Mouse (Mus musculus) forebrain, embryonic 12.5 days (tissue): ENCODE results near the gene Morf4l1. TPM values are rescaled to one million over a fixed set of nuclear protein-coding genes. Genes with fewer than 3 reads are reported as not detected.
"Not testable (repeated sequence)": the region's sequence is repeated elsewhere in the genome, so short reads cannot be mapped to it uniquely, and the experiment has no call there.

Experiments used
- ATAC-seq: fragments of 200-750 bp; cut with Nextera tagmentation; 2 replicates; pipeline ENCODE4 v1.8.0; 2017; ENCODE audit warnings: moderate TSS enrichment; ENCODE audit not compliant: low FRiP score
- H3K27ac ChIP-seq: fragments of 300-500 bp; sonication (generic); 2 replicates; pipeline ENCODE4 v1.5.1; 2016; ENCODE audit warnings: mild to moderate bottlenecking
- H3K27me3 ChIP-seq: fragments of 300-500 bp; sonication (generic); 2 replicates; pipeline ENCODE4 v1.6.1; 2016; ENCODE audit warnings: mild to moderate bottlenecking
- H3K36me3 ChIP-seq: fragments of 300-500 bp; sonication (generic); replicated peaks from 2 replicates; pipeline ENCODE4 v1.6.1; 2016; ENCODE audit warnings: mild to moderate bottlenecking
- H3K4me1 ChIP-seq: fragments of 300-500 bp; sonication (generic); 2 replicates; pipeline ENCODE4 v1.6.1; 2016
- H3K4me2 ChIP-seq: fragments of 300-500 bp; sonication (generic); 2 replicates; pipeline ENCODE4 v1.6.1; 2016; ENCODE audit warnings: mild to moderate bottlenecking, moderate library complexity
- H3K4me3 ChIP-seq: fragments of 300-500 bp; sonication (generic); replicated peaks from 2 replicates; pipeline ENCODE4 v1.5.1; 2016; ENCODE audit warnings: mild to moderate bottlenecking
- H3K9ac ChIP-seq: fragments of 300-500 bp; sonication (generic); 2 replicates; pipeline ENCODE4 v1.6.1; 2016; ENCODE audit warnings: mild to moderate bottlenecking
- H3K9me3 ChIP-seq: fragments of 300-500 bp; sonication (generic); 2 replicates; pipeline ENCODE4 v1.6.1; 2016
- WGBS: fragments of 180-500 bp; shearing (Covaris S2); methylation state at CpG from one replicate; pipeline ENCODE4 v1.1.7; 2016; 5-methylcytosine and 5-hydroxymethylcytosine counted together
- polyA plus RNA-seq: library from polyadenylated mRNA; unstranded; fragments of >200 nt; fragmentation: Nextera tagmentation; extraction: Ambion mirVana; gene quantifications from 2 replicates; pipeline ENCODE4 v1.2.1, GENCODE M21; 2016

The Morf4l1 gene
- polyA plus RNA-seq, 1 experiment from 2014 or later, result 497 TPM

- H3K9ac ChIP-seq, result no peak overlapping the region
- WGBS, result 94% methylated on average over 5 of the region's 5 CpGs
- no peak for ATAC-seq
- H3K27ac ChIP-seq, result no peak overlapping the region
- H3K4me2 ChIP-seq, result no peak overlapping the region
- H3K36me3 ChIP-seq, result no peaks in the 10 kb centered on the region
- no peaks in the 10 kb centered on the region for H3K9me3 ChIP-seq
- no peaks in the 10 kb centered on the region for H3K4me1 ChIP-seq
- H3K4me3 ChIP-seq, result no peak overlapping the region
- no peaks in the 10 kb centered on the region for H3K27me3 ChIP-seq
Measured at GRCm38 (mm10) chr9:90076131-90076530, 38.4 kb downstream of the Morf4l1 start.

DNA sequence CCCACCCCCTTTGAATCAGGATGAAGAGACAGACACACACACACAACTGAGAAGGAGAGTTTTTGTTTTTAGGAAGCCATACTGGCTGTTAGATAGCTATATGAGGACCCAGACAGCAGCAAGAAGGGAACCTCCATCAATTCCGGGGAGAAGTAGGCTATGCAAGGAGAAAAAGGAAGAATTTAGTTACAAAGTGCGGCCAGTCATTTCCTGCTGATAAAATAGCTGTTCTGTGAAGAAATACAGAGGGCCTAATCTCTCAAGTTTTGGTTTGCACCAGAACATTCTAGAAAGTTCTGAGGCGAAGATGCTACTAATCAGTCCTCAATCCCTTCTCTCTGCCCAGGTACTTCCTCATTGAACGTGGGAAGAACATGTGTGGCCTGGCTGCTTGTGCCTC lies 39.2 kb downstream of the Morf4l1 start:
- Histone ChIP-seq H3K4me2 (no peak overlapping the region), H3K4me3 (no peak overlapping the region), H3K27ac (no peak overlapping the region), H3K36me3 (no peaks in the 10 kb centered on the region), H3K9me3 (no peaks in the 10 kb centered on the region), H3K9ac (no peak overlapping the region), H3K4me1 (no peaks in the 10 kb centered on the region), H3K27me3 (no peaks in the 10 kb centered on the region)
- no peak for ATAC-seq
- 86% methylated on average over 4 of the region's 4 CpGs for WGBS

DNA sequence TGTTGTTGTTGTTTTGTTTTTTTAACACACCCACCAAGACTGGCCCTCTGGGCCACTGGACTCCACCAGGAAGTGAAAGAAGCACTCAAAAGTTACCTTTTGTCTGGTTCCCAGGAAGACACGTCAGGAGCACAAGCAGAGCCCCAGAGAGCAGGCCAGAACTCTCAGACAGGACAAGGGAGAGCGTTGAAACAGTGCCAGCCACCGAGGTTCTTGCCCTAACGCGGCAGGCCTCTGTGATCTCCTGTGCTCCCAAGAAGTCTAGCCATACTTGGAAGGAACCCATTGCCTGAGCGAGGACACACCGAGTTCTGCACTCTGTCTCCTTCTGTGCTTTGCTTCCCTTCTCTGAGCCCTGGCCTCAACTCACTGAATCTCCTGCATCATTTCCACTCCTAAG lies 44.4 kb downstream of the Morf4l1 start:
- Histone ChIP-seq H3K4me1 (no peaks in the 10 kb centered on the region), H3K27me3 (no peaks in the 10 kb centered on the region), H3K4me2 (no peak overlapping the region), H3K36me3 (no peaks in the 10 kb centered on the region), H3K4me3 (no peak overlapping the region), H3K9me3 (no peaks in the 10 kb centered on the region), H3K27ac (no peak overlapping the region), H3K9ac (no peak overlapping the region)
- WGBS, result 82% methylated on average over 7 of the region's 7 CpGs
- no peak for ATAC-seq

- Histone ChIP-seq H3K27me3 (no peaks in the 10 kb centered on the region), H3K4me2 (no peak overlapping the region), H3K9me3 (no peaks in the 10 kb centered on the region), H3K9ac (no peak overlapping the region), H3K36me3 (no peaks in the 10 kb centered on the region), H3K4me3 (no peak overlapping the region), H3K27ac (no peak overlapping the region), H3K4me1 (no peaks in the 10 kb centered on the region)
- no peak for ATAC-seq
- 84% methylated on average over 7 of the region's 7 CpGs for WGBS
Measured at GRCm38 (mm10) chr9:90069485-90069884, 45.1 kb downstream of the Morf4l1 start.

GRCm38 (mm10) chr9:90068786-90069185 lies 45.8 kb downstream of the Morf4l1 start:
- ATAC-seq, result no peak
- Histone ChIP-seq H3K4me2 (no peak overlapping the region), H3K36me3 (no peaks in the 10 kb centered on the region), H3K4me1 (no peaks in the 10 kb centered on the region), H3K9me3 (no peaks in the 10 kb centered on the region), H3K4me3 (no peak overlapping the region), H3K27me3 (no peaks in the 10 kb centered on the region), H3K27ac (no peak overlapping the region), H3K9ac (no peak overlapping the region)
- 87% methylated on average over 6 of the region's 6 CpGs for WGBS

DNA sequence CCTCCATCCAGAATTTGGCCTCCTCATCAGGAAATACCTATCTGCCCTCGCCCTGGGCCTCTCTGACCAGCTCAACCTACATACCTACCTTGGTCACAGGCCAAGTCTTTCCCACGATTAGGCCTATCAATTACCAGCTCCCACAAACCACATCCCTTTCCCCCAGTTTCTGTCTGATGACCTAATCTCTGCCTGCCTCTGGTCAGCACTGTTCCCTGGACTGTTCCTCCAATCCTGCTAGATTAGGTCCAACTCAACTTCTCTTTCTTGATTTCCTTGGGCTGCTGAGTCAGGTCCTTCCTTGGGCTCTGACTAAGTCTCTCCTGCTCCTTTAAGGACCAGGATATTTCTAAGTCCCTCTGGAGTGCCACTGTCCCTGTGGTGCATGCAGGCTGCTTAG lies 47.2 kb downstream of the Morf4l1 start:
- no peaks in the 10 kb centered on the region for H3K9me3 ChIP-seq
- H3K4me1 ChIP-seq, result no peaks in the 10 kb centered on the region
- WGBS, result 94% methylated on average over 2 of the region's 2 CpGs
- no peaks in the 10 kb centered on the region for H3K36me3 ChIP-seq
- H3K9ac ChIP-seq, result no peak overlapping the region
- no peak overlapping the region for H3K4me2 ChIP-seq
- H3K4me3 ChIP-seq, result no peak overlapping the region
- ATAC-seq, result no peak
- H3K27me3 ChIP-seq, result no peaks in the 10 kb centered on the region
- no peak overlapping the region for H3K27ac ChIP-seq

DNA sequence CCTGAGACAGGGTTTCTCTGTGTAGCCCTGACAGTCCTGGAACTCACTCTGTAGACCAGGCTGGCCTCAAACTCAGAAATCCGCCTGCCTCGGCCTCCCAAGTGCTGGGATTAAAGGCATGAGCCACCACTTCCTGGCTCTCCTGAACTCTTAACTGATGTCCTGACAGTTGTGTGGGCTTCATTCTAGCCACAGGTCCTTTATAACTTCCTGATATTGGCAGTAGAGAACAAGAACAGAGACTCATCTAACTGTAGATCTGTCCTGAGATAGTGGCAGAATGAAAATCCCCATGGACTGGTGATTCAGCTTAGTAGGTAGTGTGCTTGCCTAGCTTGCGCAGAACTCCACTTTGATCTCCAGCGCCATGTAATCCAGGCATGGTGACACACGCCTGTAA lies 53.6 kb downstream of the Morf4l1 start:
- ATAC-seq, H3K36me3 ChIP-seq, H3K4me3 ChIP-seq, H3K4me1 ChIP-seq, H3K4me2 ChIP-seq, H3K27me3 ChIP-seq, H3K9me3 ChIP-seq, H3K27ac ChIP-seq, H3K9ac ChIP-seq: not testable (repeated sequence)
- WGBS, result 89% methylated on average over 5 of the region's 5 CpGs

GRCm38 (mm10) chr9:90060574-90060875 lies 54.0 kb downstream of the Morf4l1 start:
- Histone ChIP-seq H3K4me3 (no peak overlapping the region), H3K36me3 (no peaks in the 10 kb centered on the region), H3K9ac (no peak overlapping the region), H3K4me2 (no peak overlapping the region), H3K27me3 (peaks cover 12% of the 10 kb centered on the region; the same call in 1 of the 2 replicates), H3K4me1 (no peaks in the 10 kb centered on the region), H3K27ac (no peak overlapping the region), H3K9me3 (no peaks in the 10 kb centered on the region)
- ATAC-seq, result no peak
- WGBS, result 85% methylated on average over 2 of the region's 2 CpGs

GRCm38 (mm10) chr9:90059828-90060573 lies 54.6 kb downstream of the Morf4l1 start:
- H3K9ac ChIP-seq, result no peak overlapping the region
- H3K4me3 ChIP-seq, result no peak overlapping the region
- ATAC-seq, result no peak
- H3K27me3 ChIP-seq, result peaks cover 12% of the 10 kb centered on the region; the same call in 1 of the 2 replicates
- H3K4me1 ChIP-seq, result peaks cover under 1% of the 10 kb centered on the region; the same call in 1 of the 2 replicates
- 87% methylated on average over 9 of the region's 9 CpGs for WGBS
- H3K36me3 ChIP-seq, result no peaks in the 10 kb centered on the region
- no peak overlapping the region for H3K4me2 ChIP-seq
- no peaks in the 10 kb centered on the region for H3K9me3 ChIP-seq
- no peak overlapping the region for H3K27ac ChIP-seq

GRCm38 (mm10) chr9:90056716-90057115 lies 57.9 kb downstream of the Morf4l1 start:
- peaks cover 8% of the 10 kb centered on the region; the same call in 1 of the 2 replicates for H3K4me1 ChIP-seq
- 91% methylated on average over 2 of the region's 2 CpGs for WGBS
- no peak overlapping the region for H3K9ac ChIP-seq
- no peak overlapping the region for H3K27ac ChIP-seq
- no peak overlapping the region for H3K4me3 ChIP-seq
- H3K4me2 ChIP-seq, result no peak overlapping the region
- peaks cover 16% of the 10 kb centered on the region; the same call in 1 of the 2 replicates for H3K27me3 ChIP-seq
- no peaks in the 10 kb centered on the region for H3K36me3 ChIP-seq
- ATAC-seq, result no peak
- no peaks in the 10 kb centered on the region for H3K9me3 ChIP-seq

DNA sequence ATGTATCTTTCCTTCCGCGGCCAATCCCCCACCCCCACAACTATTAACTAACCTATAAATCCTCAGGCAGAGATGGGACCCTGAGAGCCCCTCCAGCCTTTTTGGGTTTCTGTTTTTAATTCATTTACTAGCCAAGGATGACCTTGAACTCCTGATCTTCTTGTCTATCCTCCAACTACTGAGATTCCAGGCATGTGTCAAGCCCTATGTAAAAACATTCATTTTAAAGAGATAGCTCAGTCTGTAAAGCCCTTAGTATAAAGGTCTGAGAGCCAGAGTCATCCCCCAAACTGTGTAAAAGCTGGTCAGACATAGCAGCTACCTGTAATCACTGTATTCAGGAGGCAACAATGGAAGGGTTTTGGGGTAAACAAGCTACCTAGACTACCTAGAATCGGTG lies 58.7 kb downstream of the Morf4l1 start:
- Histone ChIP-seq H3K9ac (no peak overlapping the region), H3K36me3 (no peaks in the 10 kb centered on the region), H3K4me1 (peaks cover 8% of the 10 kb centered on the region; the same call in 1 of the 2 replicates), H3K4me3 (no peak overlapping the region), H3K4me2 (no peak overlapping the region), H3K27me3 (peaks cover 16% of the 10 kb centered on the region; the same call in 1 of the 2 replicates), H3K9me3 (no peaks in the 10 kb centered on the region), H3K27ac (no peak overlapping the region)
- no peak for ATAC-seq
- 84% methylated on average over 3 of the region's 3 CpGs for WGBS

DNA sequence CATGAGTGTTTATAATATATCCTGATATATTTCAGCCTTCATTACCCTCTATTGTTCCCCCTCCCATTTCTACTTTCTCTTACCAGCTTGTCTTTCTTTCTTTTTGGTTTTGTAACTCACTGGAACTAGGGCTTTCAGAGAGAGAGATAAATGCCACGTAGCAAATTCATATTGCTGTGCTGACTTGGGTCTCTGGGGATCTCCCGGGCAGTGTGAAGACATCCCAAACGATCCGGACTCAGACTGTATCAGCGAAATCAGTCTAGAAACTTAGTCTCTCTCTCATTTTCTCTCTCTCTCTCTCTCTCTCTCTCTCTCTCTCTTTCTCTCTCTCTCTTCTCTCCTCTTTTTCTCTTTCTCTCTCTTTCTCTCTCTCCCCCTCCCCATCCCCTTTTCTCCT lies 59.2 kb downstream of the Morf4l1 start:
- Histone ChIP-seq H3K27me3 (peaks cover 16% of the 10 kb centered on the region; the same call in 1 of the 2 replicates), H3K27ac (no peak overlapping the region), H3K4me2 (no peak overlapping the region; the same call in 1 of the 2 replicates), H3K9ac (no peak overlapping the region), H3K36me3 (no peaks in the 10 kb centered on the region), H3K4me1 (peaks cover 8% of the 10 kb centered on the region; the same call in 1 of the 2 replicates), H3K9me3 (no peaks in the 10 kb centered on the region), H3K4me3 (no peak overlapping the region)
- WGBS, result 67% methylated on average over 5 of the region's 5 CpGs
- no peak for ATAC-seq
